Mouse (Mus musculus) lung, adult 2 months (tissue): ENCODE measurements at regions not wholly inside any gene's neighbourhood (a gene's known extent, or its start where the extent isn't known, plus 50 kb on each side); places are given as distances from the start of the nearest gene placed in this dataset.

ENCODE experiments used
- CTCF ChIP-seq: fragments of 200-500 bp; IDR thresholded peaks from 2 replicates; pipeline ENCODE4 v1.5.1; 2011; ENCODE audit warnings: mild to moderate bottlenecking, low read length, control low read depth; ENCODE audit not compliant: insufficient read depth
- POLR2A ChIP-seq: fragments of 200-500 bp; IDR thresholded peaks from 2 replicates; pipeline ENCODE4 v1.6.1; 2011; ENCODE audit warnings: low read depth, mild to moderate bottlenecking, control low read depth, low read length, borderline replicate concordance; ENCODE audit errors: extremely low read depth

DNA sequence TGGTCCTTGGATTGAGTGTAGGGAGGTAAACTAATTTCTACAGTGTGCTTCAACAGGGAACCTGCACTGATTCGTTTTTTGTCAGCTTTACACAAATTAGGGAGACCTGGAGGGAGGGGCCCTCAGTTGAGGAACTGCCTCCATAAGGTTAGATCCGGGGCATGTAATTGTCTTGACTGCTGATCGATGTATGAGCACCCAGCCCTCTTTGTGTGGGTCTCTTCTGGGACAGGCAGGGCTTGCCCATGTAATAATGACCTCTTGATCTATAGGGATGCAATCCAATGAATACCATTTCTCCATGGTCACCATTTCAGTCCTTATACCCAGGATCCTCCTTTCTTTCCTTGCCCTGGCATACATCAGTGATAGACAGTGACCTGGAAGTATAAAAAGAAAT is 398.4 kb downstream of the Rergl start:
- TF ChIP-seq CTCF (no peak), POLR2A (no peak)
